Mouse (Mus musculus) liver, embryonic 11.5 days (tissue): Measurements from ENCODE around the gene Dpy30. TPM values are rescaled to one million over a fixed set of nuclear protein-coding genes. Genes with fewer than 3 reads are reported as not detected.
"Not testable (repeated sequence)": the region's sequence is repeated elsewhere in the genome, so short reads cannot be mapped to it uniquely, and the experiment has no call there.

Experiments
- ATAC-seq: fragments of 200-750 bp; cut with Nextera tagmentation; replicated peaks from 2 replicates; pipeline ENCODE4 v1.8.0; 2017; ENCODE audit warnings: moderate number of reproducible peaks, mild to moderate bottlenecking, moderate TSS enrichment, moderate library complexity; ENCODE audit not compliant: low FRiP score
- DNase-seq: peaks from one replicate; pipeline ENCODE4 v3.0.0-alpha.2; 2017; ENCODE audit warnings: low spot score
- H3K27ac ChIP-seq: fragments of 300-500 bp; sonication (generic); 2 replicates; pipeline ENCODE4 v1.5.1; 2014; ENCODE audit warnings: mild to moderate bottlenecking, low read depth, low read length, control low read depth
- H3K27me3 ChIP-seq: fragments of 300-500 bp; sonication (generic); replicated peaks from 2 replicates; pipeline ENCODE4 v1.6.1; 2014; ENCODE audit warnings: low read length, mixed read lengths; ENCODE audit not compliant: control insufficient read depth, insufficient read depth
- H3K36me3 ChIP-seq: fragments of 300-500 bp; sonication (generic); 2 replicates; pipeline ENCODE4 v1.6.1; 2014; ENCODE audit warnings: mild to moderate bottlenecking, low read length, moderate library complexity, mixed read lengths; ENCODE audit not compliant: control insufficient read depth, insufficient read depth
- H3K4me1 ChIP-seq: fragments of 300-500 bp; sonication (generic); replicated peaks from 2 replicates; pipeline ENCODE4 v1.6.1; 2014; ENCODE audit warnings: low read length, mixed read lengths; ENCODE audit not compliant: control insufficient read depth, insufficient read depth
- H3K4me2 ChIP-seq: fragments of 300-500 bp; sonication (generic); 2 replicates; pipeline ENCODE4 v1.6.1; 2014; ENCODE audit warnings: mild to moderate bottlenecking, control low read depth, moderate library complexity
- H3K4me3 ChIP-seq: fragments of 300-500 bp; sonication (generic); 2 replicates; pipeline ENCODE4 v1.5.1; 2014; ENCODE audit warnings: low read depth, low read length, control low read depth
- H3K9ac ChIP-seq: fragments of 300-500 bp; sonication (generic); 2 replicates; pipeline ENCODE4 v1.6.1; 2014; ENCODE audit warnings: low read depth, low read length, control low read depth
- H3K9me3 ChIP-seq: fragments of 300-500 bp; sonication (generic); 2 replicates; pipeline ENCODE4 v1.6.1; 2016; ENCODE audit warnings: low read length, inconsistent platforms, mixed read lengths; ENCODE audit not compliant: control insufficient read depth
- WGBS: fragments of 180-500 bp; shearing (Covaris S2); extraction: QIAGEN DNeasy Blood & Tissue Kit; methylation state at CpG from one replicate; pipeline ENCODE4 v1.1.7; 2014; 5-methylcytosine and 5-hydroxymethylcytosine counted together
- polyA plus RNA-seq: library from polyadenylated mRNA; unstranded; fragments of >200 nt; fragmentation: Nextera tagmentation; extraction: Ambion mirVana; gene quantifications from 2 replicates; pipeline ENCODE4 v1.2.1, GENCODE M21; 2014

Gene Dpy30
- 264 and 272 TPM in 2 replicates for polyA plus RNA-seq

DNA sequence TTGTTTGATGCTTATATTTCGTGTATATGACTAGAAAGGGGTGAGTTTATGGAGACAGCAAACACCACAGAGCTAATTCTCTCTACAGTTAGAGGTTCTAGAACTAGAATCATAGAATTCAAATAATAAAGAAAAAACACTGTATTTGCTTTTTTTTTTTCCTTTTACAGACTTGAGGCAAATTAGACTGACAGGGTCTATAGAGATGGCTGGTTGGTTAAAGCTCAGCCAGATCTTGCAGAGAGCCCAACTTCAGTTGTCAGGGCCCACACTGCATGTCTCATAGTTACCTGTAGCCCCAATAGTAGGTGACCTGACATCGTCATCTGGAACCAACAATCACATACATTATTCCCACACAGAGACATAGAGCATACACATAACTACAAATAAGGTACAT is at the start of gene Dpy30:
Gene Dpy30 (minus strand): TSS at position 101 of the 400 bp plus-strand sequence.
- Histone ChIP-seq H3K4me2 (no peak within 1 kb of the TSS), H3K9me3 (no peaks in the 10 kb centered on the region), H3K36me3 (no peaks in the 10 kb centered on the region), H3K4me1 (no peaks in the 10 kb centered on the region), H3K4me3 (no peak within 1 kb of the TSS), H3K27ac (no peak within 1 kb of the TSS), H3K9ac (no peak within 1 kb of the TSS), H3K27me3 (no peaks in the 10 kb centered on the region)
- WGBS: 83% methylated on average over 2 of the region's 2 CpGs
- no peak for DNase-seq
- no peak for ATAC-seq

DNA sequence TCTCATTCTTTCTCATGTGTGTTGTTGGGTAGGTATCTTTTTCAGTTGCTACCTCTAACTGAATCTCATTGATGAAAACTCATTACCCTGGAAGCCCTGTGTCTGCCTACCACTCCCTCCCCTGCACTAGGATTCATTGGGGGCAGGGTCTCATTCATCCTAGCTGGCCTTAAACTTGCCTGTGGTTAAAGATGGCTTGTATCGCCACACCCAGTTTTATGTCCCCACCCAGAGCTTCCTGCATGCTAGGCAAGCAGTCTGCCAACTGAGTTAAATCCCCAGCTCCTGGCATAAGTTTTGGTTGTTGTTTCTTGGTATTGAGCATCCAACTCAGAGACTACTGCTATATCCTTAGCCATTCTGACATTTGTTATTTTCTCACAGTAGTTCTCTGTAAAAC is 39.8 kb upstream of the Dpy30 start:
- Histone ChIP-seq H3K4me2 (no peak overlapping the region), H3K4me1 (no peaks in the 10 kb centered on the region), H3K27me3 (no peaks in the 10 kb centered on the region), H3K4me3 (no peak overlapping the region), H3K27ac (no peak overlapping the region), H3K9me3 (no peaks in the 10 kb centered on the region), H3K9ac (no peak overlapping the region), H3K36me3 (peaks cover 9% of the 10 kb centered on the region)
- 59% methylated on average over 1 of the region's 1 CpGs for WGBS
- ATAC-seq: no peak; the same call in 1 of the 2 replicates
- no peak for DNase-seq

DNA sequence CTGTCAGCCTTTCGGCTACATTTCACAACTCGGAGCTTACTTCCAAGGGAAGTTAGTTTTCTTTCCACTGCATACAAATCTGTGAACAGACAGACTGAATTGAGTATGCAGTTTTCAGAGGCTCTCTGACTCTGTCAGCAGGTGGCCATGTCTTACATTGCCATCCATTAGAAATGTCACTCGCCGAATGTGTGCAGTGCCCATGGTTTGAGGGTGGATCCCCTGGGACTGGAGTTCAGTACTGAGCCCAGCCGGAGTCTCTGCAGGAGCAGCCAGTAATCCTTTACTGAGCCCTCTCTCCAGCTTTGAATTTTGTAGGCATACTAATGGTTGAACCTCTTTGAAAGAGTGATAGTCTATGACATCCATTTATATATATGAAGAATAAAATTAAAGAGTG is 17.4 kb upstream of the Dpy30 start:
- H3K36me3 ChIP-seq: peaks cover 5% of the 10 kb centered on the region; the same call in 1 of the 2 replicates
- peaks cover 23% of the 10 kb centered on the region for H3K4me1 ChIP-seq
- no peaks in the 10 kb centered on the region for H3K27me3 ChIP-seq
- DNase-seq (no peak), ATAC-seq (no peak)
- no peak overlapping the region for H3K27ac ChIP-seq
- H3K9ac ChIP-seq: no peak overlapping the region
- WGBS: 76% methylated on average over 5 of the region's 5 CpGs
- peak overlapping the region; percentile 87 for H3K4me2 ChIP-seq
- no peaks in the 10 kb centered on the region for H3K9me3 ChIP-seq
- H3K4me3 ChIP-seq: no peak overlapping the region; the same call in 1 of the 2 replicates

DNA sequence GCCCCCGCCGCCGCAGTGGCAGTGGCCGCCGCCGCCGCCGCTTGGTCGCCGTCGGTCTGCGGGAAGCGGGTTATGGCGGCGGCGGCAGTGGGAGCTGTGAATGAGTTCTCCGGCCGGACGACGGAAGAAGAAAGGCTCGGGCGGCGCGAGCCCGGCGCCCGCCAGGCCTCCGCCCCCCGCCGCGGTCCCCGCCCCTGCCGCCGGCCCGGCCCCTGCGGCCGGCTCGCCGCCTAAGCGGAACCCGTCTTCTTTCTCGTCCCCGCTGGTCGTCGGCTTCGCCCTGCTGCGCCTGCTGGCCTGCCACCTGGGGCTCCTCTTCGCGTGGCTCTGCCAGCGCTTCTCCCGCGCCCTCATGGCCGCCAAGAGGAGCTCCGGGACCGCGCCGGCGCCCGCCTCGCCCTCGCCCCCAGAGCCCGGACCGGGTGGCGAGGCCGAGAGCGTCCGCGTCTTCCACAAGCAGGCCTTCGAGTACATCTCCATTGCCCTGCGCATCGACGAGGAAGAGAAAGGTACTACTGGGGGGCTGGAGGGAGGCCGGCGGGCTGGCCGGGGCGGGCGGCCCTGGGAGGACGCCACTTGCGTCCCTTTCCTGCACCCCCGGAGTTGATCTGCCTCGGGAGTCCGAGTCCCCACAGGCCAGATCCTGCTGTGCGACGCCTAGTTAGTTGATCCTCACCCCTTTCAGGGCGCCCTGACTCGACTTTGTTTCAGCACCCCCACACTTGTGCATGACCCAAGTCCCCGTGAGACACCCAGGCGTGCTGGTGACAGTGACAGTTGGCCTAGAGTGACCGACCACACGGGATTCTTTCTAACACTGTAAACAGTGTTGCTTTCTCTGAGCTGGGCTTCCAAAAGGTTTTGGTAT is 15.4 kb upstream of the Dpy30 start, which contains the start of gene Spast:
Gene Spast (plus strand): TSS at position 51 of the 868 bp plus-strand sequence.
- Histone ChIP-seq H3K27me3 (no peaks in the 10 kb centered on the region), H3K4me2 (peak within 1 kb of the TSS; percentile 87), H3K36me3 (peaks cover 2% of the 10 kb centered on the region; the same call in 1 of the 2 replicates), H3K4me3 (peak within 1 kb of the TSS; percentile 82), H3K9me3 (no peaks in the 10 kb centered on the region), H3K27ac (peak within 1 kb of the TSS; percentile 93), H3K9ac (peak within 1 kb of the TSS; percentile 84), H3K4me1 (peaks cover 23% of the 10 kb centered on the region)
- ATAC-seq (peak; percentile 86), DNase-seq (peak; percentile 76)
- WGBS: under 1% methylated on average over 81 of the region's 90 CpGs

DNA sequence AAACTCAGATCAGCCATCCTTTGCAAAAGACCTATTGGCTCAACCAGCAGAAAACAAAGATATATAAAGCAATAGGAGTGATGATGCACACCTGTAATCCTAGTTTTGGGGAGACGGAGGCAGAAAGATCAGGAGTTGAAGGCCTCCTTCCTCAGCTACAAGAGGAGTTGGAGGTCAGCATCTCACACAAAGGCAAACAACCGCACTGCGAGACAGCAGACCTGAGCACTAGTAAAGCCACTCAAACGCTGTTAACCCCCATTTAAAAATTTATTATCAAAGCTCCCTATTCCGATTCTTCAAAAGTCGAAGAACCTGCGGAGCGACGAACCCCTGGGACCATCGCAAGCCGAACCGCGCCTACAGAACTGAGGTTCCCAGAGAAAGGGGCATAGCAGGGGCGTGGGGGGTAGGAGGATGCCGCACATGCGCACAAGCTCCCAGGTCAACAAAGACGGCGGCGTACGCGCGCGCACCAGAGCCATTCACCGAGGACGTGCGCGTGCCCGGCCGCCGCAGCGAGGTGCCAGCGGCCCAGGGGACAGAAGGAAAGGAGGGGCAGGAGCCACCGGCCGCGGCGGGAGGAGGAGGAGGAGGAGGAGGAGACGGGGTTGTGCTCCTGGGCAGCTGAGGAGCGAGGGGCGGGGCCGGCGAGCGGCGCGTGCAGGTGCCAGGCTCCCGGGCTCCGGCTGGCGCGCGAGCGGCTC is 14.6 kb upstream of the Dpy30 start:
- Histone ChIP-seq H3K4me2 (peak overlapping the region; percentile 87), H3K27me3 (no peaks in the 10 kb centered on the region), H3K4me3 (peak overlapping the region; percentile 82), H3K27ac (peak overlapping the region; percentile 93), H3K36me3 (no peaks in the 10 kb centered on the region), H3K9me3 (no peaks in the 10 kb centered on the region), H3K9ac (peak overlapping the region; percentile 84), H3K4me1 (peaks cover 23% of the 10 kb centered on the region)
- ATAC-seq (peak; percentile 97), DNase-seq (peak; percentile 95)
- WGBS: under 1% methylated on average over 43 of the region's 50 CpGs

DNA sequence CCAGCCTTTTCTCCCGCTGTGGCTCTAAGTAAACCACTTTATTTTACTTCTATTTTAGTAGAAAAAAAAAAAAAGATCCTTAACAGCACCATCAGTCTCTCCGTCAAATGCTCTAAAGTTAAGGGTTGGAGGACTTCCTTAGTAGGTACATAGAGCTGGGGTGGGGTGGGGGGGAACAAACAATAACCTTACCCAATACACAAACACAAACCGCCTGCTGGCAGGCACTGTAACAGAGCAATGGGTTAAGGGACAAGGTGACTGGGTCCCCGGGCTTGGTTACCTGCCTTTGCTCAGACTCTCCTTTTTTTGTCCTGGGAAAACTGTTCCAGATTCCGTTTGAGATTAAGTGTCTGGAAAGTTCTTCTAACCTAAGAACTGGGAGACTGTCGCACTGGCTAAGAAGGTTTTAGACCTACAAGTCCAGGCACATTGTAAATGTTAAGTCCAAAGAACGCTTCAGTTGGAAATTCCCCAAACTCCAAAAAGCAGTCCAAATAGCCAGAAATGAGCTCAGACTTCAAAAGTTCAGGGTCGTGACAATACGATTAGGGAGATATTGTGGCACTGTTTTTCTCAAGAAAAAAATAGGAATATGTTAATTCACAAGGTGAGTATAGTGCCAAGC is 7.4 kb upstream of the Dpy30 start:
- ATAC-seq (no peak), DNase-seq (no peak)
- no peak overlapping the region for H3K27ac ChIP-seq

DNA sequence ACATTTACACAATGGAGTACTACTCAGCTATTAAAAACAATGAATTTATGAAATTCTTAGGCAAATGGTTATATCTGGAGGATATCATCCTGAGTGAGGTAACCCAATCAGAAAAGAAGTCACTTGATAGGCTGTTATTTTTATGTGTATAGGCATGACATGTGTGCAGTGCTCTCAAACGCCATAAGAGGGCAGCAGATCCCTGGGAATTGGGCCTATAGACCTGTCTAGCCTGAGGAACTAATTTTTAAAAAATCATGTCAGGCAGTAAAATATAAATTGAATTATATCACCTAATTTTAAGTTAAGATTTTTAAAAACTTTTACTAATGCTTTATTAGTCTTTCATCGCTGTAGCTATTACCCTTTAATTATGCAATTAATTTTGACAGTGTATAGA is 4.4 kb upstream of the Dpy30 start:
- not testable (repeated sequence) for DNase-seq, H3K4me3 ChIP-seq, H3K9me3 ChIP-seq, H3K36me3 ChIP-seq, H3K9ac ChIP-seq, H3K27me3 ChIP-seq, H3K4me1 ChIP-seq, H3K27ac ChIP-seq, H3K4me2 ChIP-seq
- 36% methylated on average over 2 of the region's 2 CpGs for WGBS
- peak; percentile 72; the same call in 1 of the 2 replicates for ATAC-seq

More for the DNA sequence above, 7.4 kb upstream of the Dpy30 start:
- 67% methylated on average over 9 of the region's 9 CpGs for WGBS
- Histone ChIP-seq H3K4me2 (no peak overlapping the region), H3K4me1 (no peaks in the 10 kb centered on the region), H3K9ac (no peak overlapping the region), H3K4me3 (no peak overlapping the region), H3K36me3 (no peaks in the 10 kb centered on the region), H3K27me3 (no peaks in the 10 kb centered on the region), H3K9me3 (no peaks in the 10 kb centered on the region)

DNA sequence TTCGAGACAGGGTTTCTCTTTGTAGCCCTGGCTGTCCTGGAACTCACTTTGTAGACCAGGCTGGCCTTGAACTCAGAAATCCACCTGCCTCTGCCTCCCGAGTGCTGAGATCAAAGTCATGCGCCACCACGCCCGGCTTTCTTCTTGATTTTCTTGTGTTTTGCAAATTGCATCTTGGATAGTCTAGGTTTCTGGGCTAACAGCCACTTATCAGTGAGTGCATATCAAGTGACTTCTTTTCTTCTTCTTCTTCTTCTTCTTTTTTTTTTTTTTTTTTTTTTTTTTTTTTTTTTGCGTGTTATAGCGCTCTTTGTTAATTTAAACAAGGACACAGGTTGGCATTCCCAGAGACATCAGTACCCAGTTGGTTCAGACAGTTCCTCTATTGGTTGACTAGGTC is 3.5 kb upstream of the Dpy30 start:
- not testable (repeated sequence) for DNase-seq, H3K27me3 ChIP-seq, H3K4me1 ChIP-seq, H3K27ac ChIP-seq, H3K9me3 ChIP-seq, H3K4me2 ChIP-seq, H3K9ac ChIP-seq, H3K36me3 ChIP-seq, ATAC-seq, H3K4me3 ChIP-seq
- 76% methylated on average over 7 of the region's 7 CpGs for WGBS
